Mouse (Mus musculus): Measurements from ENCODE around the gene Fam183b.
"Not testable (repeated sequence)": the region's sequence is repeated elsewhere in the genome, so short reads cannot be mapped to it uniquely, and the experiment has no call there.

DNA sequence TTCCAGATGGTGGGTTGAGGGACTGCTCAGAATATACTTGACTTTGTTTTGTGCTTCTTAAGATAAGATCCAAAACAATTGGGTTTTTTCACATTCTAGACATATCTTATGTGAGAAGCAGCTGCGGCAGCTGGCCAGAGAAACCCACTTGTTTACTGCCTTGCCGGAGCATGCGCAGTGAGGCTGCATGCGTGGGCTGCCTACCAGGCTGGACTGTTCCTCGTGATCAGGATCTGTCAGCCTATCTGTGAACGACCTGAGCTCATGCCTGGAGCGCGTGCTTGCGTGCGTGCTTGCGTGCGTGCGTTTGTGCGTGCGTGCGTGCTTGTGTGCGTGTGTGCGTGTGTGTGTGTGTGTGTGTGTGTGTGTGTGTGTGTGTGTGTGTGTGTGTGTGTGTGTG, 50.7 kb downstream of the Fam183b start:
- TF ChIP-seq CTCF, POLR2A (IDR thresholded peaks at IDR 0.05; ENCODE audit: insufficient read depth, low read depth, low read length): not testable (repeated sequence)

All from olfactory bulb, adult 2 months (tissue).